Mouse (Mus musculus) C2C12 (cell line): ENCODE data around the gene Gm20696.

Experiments
- CTCF ChIP-seq: IDR thresholded peaks from one replicate; pipeline ENCODE4 v1.5.1; 2011; ENCODE audit not compliant: control insufficient read depth, insufficient read depth, insufficient read length
- FOSL1 ChIP-seq: IDR thresholded peaks from one replicate; pipeline ENCODE4 v1.8.0; 2011; ENCODE audit warnings: mild to moderate bottlenecking, low read length; ENCODE audit not compliant: poor library complexity, insufficient read depth, severe bottlenecking
- MAX ChIP-seq: IDR thresholded peaks from one replicate; pipeline ENCODE4 v1.6.1; 2011; ENCODE audit warnings: mild to moderate bottlenecking, control low read depth
- MYOD1 ChIP-seq: IDR thresholded peaks from one replicate; pipeline ENCODE4 v1.6.1; 2011; ENCODE audit warnings: low read depth; ENCODE audit not compliant: control insufficient read depth, insufficient read length
- MYOG ChIP-seq: IDR thresholded peaks from one replicate; pipeline ENCODE4 v1.6.1; 2011; ENCODE audit not compliant: control insufficient read depth, insufficient read length; ENCODE audit errors: extremely low read depth
- USF1 ChIP-seq: IDR thresholded peaks from one replicate; pipeline ENCODE4 v1.6.1; 2011; ENCODE audit warnings: low read depth, mild to moderate bottlenecking, control low read depth, moderate library complexity

DNA sequence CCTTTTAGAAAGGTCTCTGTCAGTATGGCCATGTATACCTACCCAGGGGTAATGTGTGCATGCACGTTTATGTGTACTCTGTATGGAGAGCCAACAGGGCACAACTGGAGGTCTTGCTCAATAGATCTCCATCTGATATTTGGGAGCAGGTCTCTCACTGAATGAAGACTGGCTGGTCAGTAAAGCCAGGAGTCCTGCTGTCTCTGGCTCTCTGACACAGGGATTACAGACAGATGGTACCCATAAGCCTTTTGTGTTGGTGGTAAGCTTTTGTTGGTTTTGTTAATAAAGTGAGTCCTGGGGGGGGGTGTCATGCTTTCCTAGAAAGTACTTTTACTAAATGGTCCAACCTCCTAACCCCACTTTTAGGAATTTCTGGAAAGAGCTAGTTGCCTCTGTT, 389.3 kb downstream of the Gm20696 start:
- TF ChIP-seq CTCF = no peak
- TF ChIP-seq MYOG = no peak
- TF ChIP-seq MYOD1 = no peak
- TF ChIP-seq MAX = no peak
- TF ChIP-seq FOSL1 = no peak
- TF ChIP-seq USF1 = no peak
